Mouse (Mus musculus): ENCODE measurements around the gene Shisal1.

- TF ChIP-seq ZC3H11A (IDR thresholded peaks at IDR 0.05; ENCODE audit: low read depth, low read length) (no peak), HCFC1 (IDR thresholded peaks at IDR 0.05; ENCODE audit: low read depth, low read length) (no peak), EP300 (IDR thresholded peaks at IDR 0.05; ENCODE audit: low read depth in 1 of 2, low read length in 2 of 2) (no peak), SMC3 (IDR thresholded peaks at IDR 0.05; ENCODE audit: low read depth, low read length) (no peak), UBTF (IDR thresholded peaks at IDR 0.05; ENCODE audit: borderline replicate concordance, insufficient read depth, low read depth, low read length) (no peak), POLR2A (IDR thresholded peaks at IDR 0.05; ENCODE audit: control insufficient read depth in 1 of 2, insufficient read depth in 1 of 2, low read depth in 1 of 2, low read length in 2 of 2, poor library complexity in 1 of 2) (no peak), JUND (IDR thresholded peaks at IDR 0.05; ENCODE audit: low read depth, low read length) (no peak), CTCF (IDR thresholded peaks at IDR 0.05 in 2 of 3, conservative IDR thresholded peaks at IDR 0.05 in 1 of 3; ENCODE audit: control insufficient read depth in 1 of 3, insufficient read depth in 1 of 3, low read depth in 2 of 3, low read length in 3 of 3, poor library complexity in 1 of 3, severe bottlenecking in 1 of 3) (no peak), MAZ (IDR thresholded peaks at IDR 0.05; ENCODE audit: low read depth, low read length) (no peak), ZMIZ1 (IDR thresholded peaks at IDR 0.05; ENCODE audit: low read depth, low read length) (no peak), TAL1 (IDR thresholded peaks at IDR 0.05; ENCODE audit: low read length) (no peak), USF1 (IDR thresholded peaks at IDR 0.05; ENCODE audit: low read depth, low read length) (no peak), POLR2AphosphoS5 (IDR thresholded peaks at IDR 0.05; ENCODE audit: borderline replicate concordance, low read depth, low read length) (no peak)
Observed at GRCm38 (mm10) chr15:84461429-84461828, 14.5 kb upstream of the Shisal1 start.
